Mouse (Mus musculus) liver, embryonic 12.5 days (tissue): Measurements from ENCODE around the gene Dstyk. TPM values are rescaled to one million over a fixed set of nuclear protein-coding genes. Genes with fewer than 3 reads are reported as not detected.

Experiments used
- ATAC-seq: fragments of 200-750 bp; cut with Nextera tagmentation; 2 replicates; pipeline ENCODE4 v1.8.0; 2017; ENCODE audit warnings: moderate number of reproducible peaks, mild to moderate bottlenecking, moderate library complexity
- H3K27ac ChIP-seq: fragments of 300-500 bp; sonication (generic); 2 replicates; pipeline ENCODE4 v1.5.1; 2016; ENCODE audit warnings: mild to moderate bottlenecking
- H3K27me3 ChIP-seq: fragments of 300-500 bp; sonication (generic); replicated peaks from 2 replicates; pipeline ENCODE4 v1.6.1; 2016; ENCODE audit warnings: mild to moderate bottlenecking, moderate library complexity
- H3K36me3 ChIP-seq: fragments of 300-500 bp; sonication (generic); 2 replicates; pipeline ENCODE4 v1.6.1; 2016; ENCODE audit warnings: mild to moderate bottlenecking, moderate library complexity
- H3K4me1 ChIP-seq: fragments of 300-500 bp; sonication (generic); 2 replicates; pipeline ENCODE4 v1.6.1; 2016
- H3K4me2 ChIP-seq: fragments of 300-500 bp; sonication (generic); 2 replicates; pipeline ENCODE4 v1.6.1; 2016; ENCODE audit warnings: mild to moderate bottlenecking, moderate library complexity
- H3K4me3 ChIP-seq: fragments of 300-500 bp; sonication (generic); 2 replicates; pipeline ENCODE4 v1.5.1; 2016; ENCODE audit warnings: mild to moderate bottlenecking, moderate library complexity
- H3K9ac ChIP-seq: fragments of 300-500 bp; sonication (generic); 2 replicates; pipeline ENCODE4 v1.6.1; 2016; ENCODE audit warnings: mild to moderate bottlenecking, moderate library complexity
- H3K9me3 ChIP-seq: fragments of 300-500 bp; sonication (generic); replicated peaks from 2 replicates; pipeline ENCODE4 v1.6.1; 2016; ENCODE audit warnings: mild to moderate bottlenecking, moderate library complexity
- WGBS: fragments of 180-500 bp; shearing (Covaris S2); methylation state at CpG from one replicate; pipeline ENCODE4 v1.1.7; 2016; ENCODE audit not compliant: insufficient replicate concordance; 5-methylcytosine and 5-hydroxymethylcytosine counted together
- polyA plus RNA-seq: library from polyadenylated mRNA; unstranded; fragments of >200 nt; fragmentation: Nextera tagmentation; extraction: Ambion mirVana; gene quantifications from 2 replicates; pipeline ENCODE4 v1.2.1, GENCODE M21; 2016

Gene Dstyk
- polyA plus RNA-seq, 1 experiment from 2014 or later, result 5.8 TPM

DNA sequence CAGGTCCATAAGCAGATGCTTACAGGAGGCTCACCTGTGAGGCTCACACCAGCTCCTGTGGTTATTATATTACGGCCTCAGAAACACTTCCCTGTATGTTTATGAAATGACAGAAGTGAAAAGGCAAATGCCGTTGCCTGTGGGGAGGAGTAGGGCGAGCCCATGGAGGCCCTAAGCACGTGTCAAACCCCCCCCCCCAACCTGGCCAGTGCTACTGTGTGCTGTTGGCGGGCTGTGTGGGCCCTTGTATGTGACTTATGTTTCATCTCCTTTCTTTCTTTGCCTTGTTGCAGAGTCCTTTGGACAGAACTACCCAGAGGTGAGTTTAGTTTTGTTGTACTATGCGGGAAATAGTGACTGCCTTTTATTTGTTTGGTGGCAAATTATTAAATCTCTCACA is 66.4 kb downstream of the Dstyk start:
- H3K27me3 ChIP-seq, result no peaks in the 10 kb centered on the region
- H3K4me1 ChIP-seq, result peaks cover 17% of the 10 kb centered on the region
- H3K36me3 ChIP-seq, result peaks cover 54% of the 10 kb centered on the region
- H3K4me3 ChIP-seq, result no peak overlapping the region
- H3K9me3 ChIP-seq, result no peaks in the 10 kb centered on the region
- H3K4me2 ChIP-seq, result no peak overlapping the region
- WGBS, result 83% methylated on average over 6 of the region's 6 CpGs
- ATAC-seq, result no peak
- no peak overlapping the region for H3K27ac ChIP-seq
- no peak overlapping the region for H3K9ac ChIP-seq

DNA sequence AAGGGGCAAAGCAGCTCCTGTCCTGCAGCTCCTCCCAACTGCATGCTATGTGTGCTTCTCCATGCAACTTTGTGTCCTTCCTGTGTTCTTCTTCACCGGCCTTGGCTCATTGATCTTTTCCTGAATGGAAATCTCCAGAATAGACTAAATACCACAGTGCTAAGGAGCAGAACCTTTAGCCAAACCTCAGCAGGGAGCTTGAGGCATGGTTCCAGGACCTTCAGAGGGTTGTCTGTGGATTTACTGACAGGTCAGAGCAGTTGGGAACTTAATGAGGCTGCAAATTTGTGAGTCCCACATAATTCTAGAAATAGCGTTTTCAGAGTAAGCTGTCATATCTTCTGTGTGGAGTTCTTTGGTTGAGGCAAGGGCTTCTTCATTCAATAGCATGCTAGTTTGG is 83.2 kb downstream of the Dstyk start:
- ATAC-seq, result no peak
- no peak overlapping the region for H3K27ac ChIP-seq
- no peak overlapping the region for H3K4me2 ChIP-seq
- H3K9me3 ChIP-seq, result no peaks in the 10 kb centered on the region
- 91% methylated on average over 2 of the region's 2 CpGs for WGBS
- no peaks in the 10 kb centered on the region for H3K27me3 ChIP-seq
- H3K9ac ChIP-seq, result no peak overlapping the region
- H3K4me1 ChIP-seq, result no peaks in the 10 kb centered on the region
- H3K36me3 ChIP-seq, result peaks cover 92% of the 10 kb centered on the region
- no peak overlapping the region for H3K4me3 ChIP-seq

- no peak overlapping the region for H3K4me2 ChIP-seq
- H3K27me3 ChIP-seq, result no peaks in the 10 kb centered on the region
- H3K36me3 ChIP-seq, result peaks cover 83% of the 10 kb centered on the region
- no peaks in the 10 kb centered on the region for H3K4me1 ChIP-seq
- no peak overlapping the region for H3K9ac ChIP-seq
- ATAC-seq, result no peak
- no peaks in the 10 kb centered on the region for H3K9me3 ChIP-seq
- H3K27ac ChIP-seq, result no peak overlapping the region
- no peak overlapping the region for H3K4me3 ChIP-seq
- WGBS, result 80% methylated on average over 5 of the region's 5 CpGs
These were observed 87.8 kb downstream of the Dstyk start for GRCm38 (mm10) chr1:132505155-132505554.

DNA sequence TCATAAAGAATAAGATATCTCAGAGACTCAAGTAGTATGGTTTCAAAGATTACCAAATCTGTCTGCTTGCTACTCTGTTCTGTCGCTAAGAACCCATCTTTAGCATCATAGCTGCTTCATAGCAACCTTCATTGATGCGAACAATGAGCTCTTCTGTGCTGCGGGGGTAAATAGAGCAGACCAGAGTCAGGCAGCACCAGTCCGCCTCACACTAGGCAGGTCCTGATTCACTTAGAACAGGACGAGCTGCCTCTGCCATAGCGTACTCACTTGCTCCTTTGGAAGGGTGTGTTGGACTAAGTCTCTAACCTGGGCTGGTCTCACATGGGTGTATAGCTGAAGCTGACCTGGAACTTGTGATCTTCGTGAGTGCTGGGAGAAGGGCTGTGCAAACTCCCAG is 88.7 kb downstream of the Dstyk start, which contains the start of gene Tmem81:
Tmem81 (plus strand) TSS at position 173 of the 400 bp plus-strand sequence.
- no peak for ATAC-seq
- peaks cover 74% of the 10 kb centered on the region for H3K36me3 ChIP-seq
- H3K9me3 ChIP-seq, result no peaks in the 10 kb centered on the region
- no peak within 1 kb of the TSS for H3K9ac ChIP-seq
- no peak within 1 kb of the TSS for H3K4me2 ChIP-seq
- H3K4me3 ChIP-seq, result no peak within 1 kb of the TSS
- H3K27me3 ChIP-seq, result no peaks in the 10 kb centered on the region; the same call in 1 of the 2 replicates
- H3K27ac ChIP-seq, result no peak within 1 kb of the TSS
- WGBS, result 92% methylated on average over 7 of the region's 7 CpGs
- H3K4me1 ChIP-seq, result no peaks in the 10 kb centered on the region

DNA sequence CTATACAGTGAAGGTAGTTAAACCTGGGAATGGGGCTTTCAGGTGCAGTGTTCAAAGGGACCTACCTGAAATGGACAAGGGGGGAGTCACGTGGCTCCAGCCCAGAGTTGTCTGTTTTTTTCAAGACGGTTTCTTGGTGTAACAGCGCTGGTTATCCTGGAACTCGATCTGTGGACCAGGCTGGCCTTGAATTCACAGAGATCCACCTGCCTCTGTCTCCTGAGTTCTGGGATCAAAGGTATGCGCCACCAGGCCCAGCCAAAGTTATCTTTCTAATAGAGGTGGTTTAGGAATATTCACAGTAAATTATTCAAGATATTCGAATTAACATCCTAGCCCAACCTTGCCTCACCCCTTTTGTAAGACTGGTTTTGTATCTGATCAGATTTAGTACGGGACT is 89.3 kb downstream of the Dstyk start:
- ATAC-seq, result no peak
- H3K27ac ChIP-seq, result no peak overlapping the region
- H3K9ac ChIP-seq, result no peak overlapping the region
- H3K9me3 ChIP-seq, result no peaks in the 10 kb centered on the region
- no peak overlapping the region for H3K4me3 ChIP-seq
- no peaks in the 10 kb centered on the region for H3K4me1 ChIP-seq
- H3K4me2 ChIP-seq, result no peak overlapping the region
- peaks cover 68% of the 10 kb centered on the region for H3K36me3 ChIP-seq
- no peaks in the 10 kb centered on the region; the same call in 1 of the 2 replicates for H3K27me3 ChIP-seq
- 88% methylated on average over 7 of the region's 7 CpGs for WGBS

GRCm38 (mm10) chr1:132509771-132510170 is 92.4 kb downstream of the Dstyk start:
- Histone ChIP-seq H3K4me3 (no peak overlapping the region), H3K4me1 (no peaks in the 10 kb centered on the region), H3K27me3 (peaks cover 21% of the 10 kb centered on the region), H3K36me3 (peaks cover 42% of the 10 kb centered on the region), H3K9ac (no peak overlapping the region), H3K4me2 (no peak overlapping the region), H3K9me3 (no peaks in the 10 kb centered on the region), H3K27ac (no peak overlapping the region)
- 73% methylated on average over 5 of the region's 5 CpGs for WGBS
- ATAC-seq, result no peak

DNA sequence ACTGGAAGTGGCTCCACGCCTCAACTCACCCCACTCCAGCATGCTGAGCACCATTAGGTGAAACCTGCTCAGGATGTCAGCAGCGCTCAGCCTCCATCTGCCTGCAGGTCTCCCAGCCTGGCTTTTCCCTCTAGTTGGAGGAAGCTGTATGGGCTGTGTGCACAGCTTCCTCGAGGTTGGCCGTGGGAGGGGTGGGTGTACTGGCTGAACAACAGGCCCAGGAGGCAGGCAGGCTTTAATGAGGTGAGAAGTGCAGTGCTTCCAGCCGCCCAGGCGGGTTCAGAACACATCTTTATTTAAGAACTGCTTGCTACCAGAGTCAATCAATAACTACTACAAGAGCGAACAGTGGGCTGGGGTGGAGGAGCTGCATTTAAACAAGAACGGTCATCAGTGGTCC is 94.2 kb downstream of the Dstyk start:
- H3K27me3 ChIP-seq, result peaks cover 25% of the 10 kb centered on the region
- no peaks in the 10 kb centered on the region for H3K9me3 ChIP-seq
- ATAC-seq, result no peak
- H3K4me3 ChIP-seq, result no peak overlapping the region
- no peak overlapping the region for H3K9ac ChIP-seq
- no peak overlapping the region for H3K27ac ChIP-seq
- WGBS, result 38% methylated on average over 8 of the region's 8 CpGs
- H3K36me3 ChIP-seq, result peaks cover 24% of the 10 kb centered on the region
- H3K4me2 ChIP-seq, result no peak overlapping the region
- no peaks in the 10 kb centered on the region for H3K4me1 ChIP-seq

DNA sequence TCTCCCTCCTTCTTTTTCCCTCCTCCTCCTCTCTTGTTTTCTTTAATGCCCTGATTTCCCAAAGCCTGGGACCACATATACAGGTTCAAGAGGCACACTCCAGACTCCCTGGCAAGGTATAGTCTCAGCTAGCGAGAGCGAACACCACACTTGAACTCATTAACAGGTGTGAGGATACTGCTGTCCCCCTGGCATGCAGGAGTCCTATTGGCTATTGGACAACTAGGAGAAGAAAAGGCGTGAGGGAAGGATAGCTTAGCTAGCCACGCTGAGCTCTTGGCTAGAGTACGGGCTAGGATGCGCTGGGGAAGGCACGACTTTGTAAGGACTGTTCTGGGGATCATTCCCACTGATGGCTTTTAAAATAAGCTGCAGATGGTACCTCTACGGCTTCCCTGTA is 94.8 kb downstream of the Dstyk start:
- ATAC-seq, result no peak
- H3K4me1 ChIP-seq, result no peaks in the 10 kb centered on the region

DNA sequence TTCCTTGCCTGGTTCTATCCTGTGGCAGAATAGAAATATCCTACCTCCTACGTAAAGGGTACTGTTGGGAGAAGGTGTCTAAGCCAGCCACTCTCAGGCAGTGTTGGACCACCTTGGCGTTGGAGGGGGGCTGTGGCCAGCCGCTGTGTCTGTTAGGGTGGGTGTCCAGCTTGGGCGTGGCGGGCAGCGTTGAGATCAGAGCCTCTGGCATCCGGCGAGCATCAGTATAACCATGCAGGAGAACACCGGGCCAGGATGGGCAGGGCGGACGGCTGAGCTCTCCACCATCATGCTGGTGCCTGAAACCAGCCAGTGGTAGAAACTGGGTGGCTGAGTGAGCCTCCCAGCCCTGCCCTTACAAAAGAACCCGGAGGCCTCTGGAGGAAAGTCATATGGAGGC is 98.0 kb downstream of the Dstyk start:
- no peak for ATAC-seq
- H3K36me3 ChIP-seq, result no peaks in the 10 kb centered on the region
- 67% methylated on average over 12 of the region's 12 CpGs for WGBS
- no peak overlapping the region for H3K4me3 ChIP-seq
- H3K27me3 ChIP-seq, result peaks cover 25% of the 10 kb centered on the region
- no peak overlapping the region for H3K9ac ChIP-seq
- H3K4me1 ChIP-seq, result peaks cover 4% of the 10 kb centered on the region; the same call in 1 of the 2 replicates
- H3K4me2 ChIP-seq, result no peak overlapping the region
- H3K27ac ChIP-seq, result no peak overlapping the region
- no peaks in the 10 kb centered on the region for H3K9me3 ChIP-seq

More for the DNA sequence above, 94.8 kb downstream of the Dstyk start:
- Histone ChIP-seq H3K27ac (no peak overlapping the region), H3K9ac (no peak overlapping the region), H3K4me2 (no peak overlapping the region), H3K4me3 (no peak overlapping the region), H3K9me3 (no peaks in the 10 kb centered on the region), H3K27me3 (peaks cover 25% of the 10 kb centered on the region), H3K36me3 (peaks cover 18% of the 10 kb centered on the region)
- whole genome bisulfite sequencing, result 63% methylated on average over 8 of the region's 8 CpGs

Other genes starting within 250 kb of the Dstyk start
- gene Lemd1, start 226.1 kb upstream of the Dstyk start, polyA plus RNA-seq, result not detected in 2 replicates
- gene AC124108.1, start 226.1 kb upstream of the Dstyk start, polyA plus RNA-seq, result not detected in 2 replicates
- gene Gm10188, start 187.8 kb upstream of the Dstyk start, polyA plus RNA-seq, result not detected in 2 replicates
- gene Klhdc8a, start 118.9 kb upstream of the Dstyk start, polyA plus RNA-seq, result 0.06 and 0.07 TPM in 2 replicates
- 1.3 and 1.7 TPM in 2 replicates for gene Nuak2, start 101.4 kb upstream of the Dstyk start, polyA plus RNA-seq
- 342 and 350 TPM in 2 replicates for gene Tmcc2, start 26.3 kb upstream of the Dstyk start, polyA plus RNA-seq
- gene Rbbp5, start 59.8 kb downstream of the Dstyk start, polyA plus RNA-seq, result 33.5 and 35.3 TPM in 2 replicates
- 1.5 and 1.7 TPM in 2 replicates for gene Tmem81, start 88.7 kb downstream of the Dstyk start, polyA plus RNA-seq
- 0.02 and 0.19 TPM in 2 replicates for gene Cntn2, start 125.7 kb downstream of the Dstyk start, polyA plus RNA-seq